Mouse (Mus musculus): Measurements from ENCODE around the gene Dctn3. TPM values are rescaled to one million over a fixed set of nuclear protein-coding genes. Genes with fewer than 3 reads are reported as not detected.

Gene Dctn3
- polyA plus RNA-seq, 1 experiment from 2014 or later = 323 TPM

GRCm38 (mm10) chr4:41741158-41741560 is 18.2 kb upstream of the Dctn3 start:
- under 1% methylated on average over 27 of the region's 27 CpGs for WGBS
- H3K9ac ChIP-seq (ENCODE audit: low read depth, low read length) = peak overlapping the region; percentile 68

GRCm38 (mm10) chr4:41740380-41741157 is 17.6 kb upstream of the Dctn3 start:
- Histone ChIP-seq H3K4me1 (ENCODE audit: control insufficient read depth, insufficient read depth, low read depth, low read length) (peaks cover 16% of the 10 kb centered on the region), H3K27me3 (replicated peaks; ENCODE audit: control insufficient read depth, insufficient read depth, low read length) (no peaks in the 10 kb centered on the region), H3K9ac (ENCODE audit: low read depth, low read length) (peak overlapping the region; percentile 68), H3K4me3 (ENCODE audit: low read length) (peak overlapping the region; percentile 63), H3K9me3 (ENCODE audit: control insufficient read depth, low read length) (no peaks in the 10 kb centered on the region), H3K36me3 (ENCODE audit: control insufficient read depth, insufficient read depth, low read length) (peaks cover 8% of the 10 kb centered on the region; the same call in 1 of the 2 replicates), H3K4me2 (ENCODE audit: low read length) (peak overlapping the region; percentile 81), H3K27ac (ENCODE audit: low read depth, low read length) (peak overlapping the region; percentile 89)
- ATAC-seq = peak; percentile 84
- WGBS = under 1% methylated on average over 48 of the region's 48 CpGs

More at GRCm38 (mm10) chr4:41741158-41741560, 18.2 kb upstream of the Dctn3 start:
- H3K4me1 ChIP-seq (ENCODE audit: control insufficient read depth, insufficient read depth, low read depth, low read length) = peaks cover 16% of the 10 kb centered on the region
- H3K4me3 ChIP-seq (ENCODE audit: low read length) = peak overlapping the region; percentile 63
- ATAC-seq = peak; percentile 97
- peaks cover 3% of the 10 kb centered on the region for H3K9me3 ChIP-seq (ENCODE audit: control insufficient read depth, low read length)
- H3K27me3 ChIP-seq (replicated peaks; ENCODE audit: control insufficient read depth, insufficient read depth, low read length) = no peaks in the 10 kb centered on the region
- H3K4me2 ChIP-seq (ENCODE audit: low read length) = peak overlapping the region; percentile 81
- peaks cover 8% of the 10 kb centered on the region; the same call in 1 of the 2 replicates for H3K36me3 ChIP-seq (ENCODE audit: control insufficient read depth, insufficient read depth, low read length)
- H3K27ac ChIP-seq (ENCODE audit: low read depth, low read length) = peak overlapping the region; percentile 89

GRCm38 (mm10) chr4:41739260-41739659 is 16.3 kb upstream of the Dctn3 start:
- no peak overlapping the region for H3K4me2 ChIP-seq (ENCODE audit: low read length)

GRCm38 (mm10) chr4:41738256-41738603 is 15.3 kb upstream of the Dctn3 start:
- Histone ChIP-seq H3K4me1 (ENCODE audit: control insufficient read depth, insufficient read depth, low read depth, low read length) (peaks cover 16% of the 10 kb centered on the region), H3K27ac (ENCODE audit: low read depth, low read length) (no peak overlapping the region), H3K4me3 (ENCODE audit: low read length) (no peak overlapping the region), H3K36me3 (ENCODE audit: control insufficient read depth, insufficient read depth, low read length) (peaks cover 8% of the 10 kb centered on the region; the same call in 1 of the 2 replicates), H3K9ac (ENCODE audit: low read depth, low read length) (no peak overlapping the region), H3K9me3 (ENCODE audit: control insufficient read depth, low read length) (no peaks in the 10 kb centered on the region), H3K4me2 (ENCODE audit: low read length) (no peak overlapping the region), H3K27me3 (replicated peaks; ENCODE audit: control insufficient read depth, insufficient read depth, low read length) (0 out of 2 replicates have a peak, but pooled peaks cover under 1% of the 10 kb centered on the region)
- ATAC-seq = no peak
- WGBS = 69% methylated on average over 1 of the region's 1 CpGs

More at GRCm38 (mm10) chr4:41739260-41739659, 16.3 kb upstream of the Dctn3 start:
- H3K27ac ChIP-seq (ENCODE audit: low read depth, low read length) = no peak overlapping the region
- H3K36me3 ChIP-seq (ENCODE audit: control insufficient read depth, insufficient read depth, low read length) = peaks cover 8% of the 10 kb centered on the region; the same call in 1 of the 2 replicates
- no peak for ATAC-seq
- no peaks in the 10 kb centered on the region for H3K27me3 ChIP-seq (replicated peaks; ENCODE audit: control insufficient read depth, insufficient read depth, low read length)
- 94% methylated on average over 13 of the region's 13 CpGs for WGBS
- peaks cover 16% of the 10 kb centered on the region for H3K4me1 ChIP-seq (ENCODE audit: control insufficient read depth, insufficient read depth, low read depth, low read length)
- H3K9me3 ChIP-seq (ENCODE audit: control insufficient read depth, low read length) = no peaks in the 10 kb centered on the region
- no peak overlapping the region for H3K4me3 ChIP-seq (ENCODE audit: low read length)
- H3K9ac ChIP-seq (ENCODE audit: low read depth, low read length) = no peak overlapping the region

GRCm38 (mm10) chr4:41737602-41738255 is 14.8 kb upstream of the Dctn3 start:
- Histone ChIP-seq H3K4me1 (ENCODE audit: control insufficient read depth, insufficient read depth, low read depth, low read length) (peaks cover 16% of the 10 kb centered on the region), H3K4me3 (ENCODE audit: low read length) (no peak overlapping the region), H3K27ac (ENCODE audit: low read depth, low read length) (no peak overlapping the region), H3K4me2 (ENCODE audit: low read length) (no peak overlapping the region), H3K27me3 (replicated peaks; ENCODE audit: control insufficient read depth, insufficient read depth, low read length) (peaks cover 5% of the 10 kb centered on the region), H3K36me3 (ENCODE audit: control insufficient read depth, insufficient read depth, low read length) (peaks cover 8% of the 10 kb centered on the region; the same call in 1 of the 2 replicates), H3K9ac (ENCODE audit: low read depth, low read length) (no peak overlapping the region), H3K9me3 (ENCODE audit: control insufficient read depth, low read length) (no peaks in the 10 kb centered on the region)
- WGBS = 39% methylated on average over 8 of the region's 8 CpGs
- ATAC-seq = no peak

GRCm38 (mm10) chr4:41731052-41731765 is 8.2 kb upstream of the Dctn3 start, which contains the start of gene Arid3c:
Arid3c (minus strand) TSS chr4:41731142.
- H3K27me3 ChIP-seq (replicated peaks; ENCODE audit: control insufficient read depth, insufficient read depth, low read length) = peaks cover 36% of the 10 kb centered on the region

GRCm38 (mm10) chr4:41726826-41727621 is 4.1 kb upstream of the Dctn3 start:
- Histone ChIP-seq H3K36me3 (ENCODE audit: control insufficient read depth, insufficient read depth, low read length) (no peaks in the 10 kb centered on the region), H3K4me3 (ENCODE audit: low read length) (no peak overlapping the region), H3K9me3 (ENCODE audit: control insufficient read depth, low read length) (no peaks in the 10 kb centered on the region), H3K27ac (ENCODE audit: low read depth, low read length) (no peak overlapping the region), H3K4me2 (ENCODE audit: low read length) (no peak overlapping the region), H3K4me1 (ENCODE audit: control insufficient read depth, insufficient read depth, low read depth, low read length) (peaks cover 21% of the 10 kb centered on the region), H3K9ac (ENCODE audit: low read depth, low read length) (no peak overlapping the region), H3K27me3 (replicated peaks; ENCODE audit: control insufficient read depth, insufficient read depth, low read length) (peaks cover 45% of the 10 kb centered on the region)
- 11% methylated on average over 20 of the region's 20 CpGs for WGBS
- no peak for ATAC-seq

More at GRCm38 (mm10) chr4:41731052-41731765, 8.2 kb upstream of the Dctn3 start, which contains the start of gene Arid3c:
- Histone ChIP-seq H3K9me3 (ENCODE audit: control insufficient read depth, low read length) (no peaks in the 10 kb centered on the region), H3K36me3 (ENCODE audit: control insufficient read depth, insufficient read depth, low read length) (no peaks in the 10 kb centered on the region), H3K4me3 (ENCODE audit: low read length) (peak within 1 kb of the TSS; percentile 38), H3K27ac (ENCODE audit: low read depth, low read length) (no peak within 1 kb of the TSS), H3K4me2 (ENCODE audit: low read length) (peak within 1 kb of the TSS; percentile 73), H3K4me1 (ENCODE audit: control insufficient read depth, insufficient read depth, low read depth, low read length) (peaks cover 11% of the 10 kb centered on the region), H3K9ac (ENCODE audit: low read depth, low read length) (peak within 1 kb of the TSS; percentile 41)
- peak; percentile 25; the same call in 1 of the 2 replicates for ATAC-seq
- WGBS = 3% methylated on average over 44 of the region's 50 CpGs

- 67% methylated on average over 6 of the region's 6 CpGs for WGBS
- no peaks in the 10 kb centered on the region for H3K27me3 ChIP-seq (replicated peaks; ENCODE audit: control insufficient read depth, insufficient read depth, low read length)
- peaks cover 23% of the 10 kb centered on the region for H3K36me3 ChIP-seq (ENCODE audit: control insufficient read depth, insufficient read depth, low read length)
- no peak for ATAC-seq
- H3K9ac ChIP-seq (ENCODE audit: low read depth, low read length) = no peak overlapping the region
- H3K4me1 ChIP-seq (ENCODE audit: control insufficient read depth, insufficient read depth, low read depth, low read length) = peaks cover 21% of the 10 kb centered on the region
- H3K9me3 ChIP-seq (ENCODE audit: control insufficient read depth, low read length) = no peaks in the 10 kb centered on the region
- no peak overlapping the region for H3K4me3 ChIP-seq (ENCODE audit: low read length)
- no peak overlapping the region for H3K27ac ChIP-seq (ENCODE audit: low read depth, low read length)
- H3K4me2 ChIP-seq (ENCODE audit: low read length) = no peak overlapping the region
These were observed 6.1 kb downstream of the Dctn3 start for GRCm38 (mm10) chr4:41716834-41717233.

All from hindbrain, embryonic 16.5 days (tissue).